Mouse (Mus musculus): Measurements from ENCODE around the gene Nsun2. TPM values are rescaled to one million over a fixed set of nuclear protein-coding genes. Genes with fewer than 3 reads are reported as not detected.

Gene Nsun2
- polyA plus RNA-seq, 1 experiment = 66.4 TPM

DNA sequence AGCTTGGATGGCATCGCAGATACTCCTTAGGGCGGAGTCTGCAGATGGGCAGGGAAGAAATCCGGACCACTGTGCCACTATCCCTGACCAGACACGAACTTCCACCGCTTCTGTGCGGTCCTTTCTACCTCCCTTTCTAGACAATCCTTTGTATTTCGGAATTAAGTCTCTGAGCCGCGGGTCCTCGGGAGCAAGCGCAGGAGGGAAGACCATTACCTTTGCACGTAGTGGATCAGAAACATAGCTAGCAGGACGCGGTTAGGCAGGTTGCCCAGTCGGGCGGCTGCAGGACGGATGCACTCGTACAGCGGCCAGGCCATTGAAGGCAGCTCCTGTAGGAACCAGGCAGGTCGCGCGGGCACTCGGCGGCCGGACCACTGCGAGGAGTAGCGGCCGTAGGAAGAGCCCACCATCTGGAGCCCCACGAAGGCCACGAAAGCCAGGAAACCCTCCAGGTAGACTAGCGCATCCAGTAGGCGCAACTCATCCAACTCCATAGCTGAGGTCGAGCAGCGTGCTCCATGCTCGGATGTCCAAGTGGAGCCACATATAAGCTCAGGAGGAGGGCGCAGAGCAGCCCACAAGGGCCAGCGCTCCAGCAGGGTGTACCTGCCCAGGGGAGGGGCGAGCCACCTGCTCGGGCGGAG lies 77.3 kb downstream of the Nsun2 start:
- no peak overlapping the region for H3K27ac ChIP-seq (ENCODE audit: control insufficient read depth, insufficient read depth, low read depth, low read length, poor library complexity)
- peak overlapping the region; percentile 87 for H3K4me3 ChIP-seq (replicated peaks; ENCODE audit: control insufficient read depth, low read depth, low read length)
- no peaks in the 10 kb centered on the region; the same call in 1 of the 2 replicates for H3K4me1 ChIP-seq (ENCODE audit: control insufficient read depth, insufficient read depth, low read length)
- no peak for TF ChIP-seq CTCF (IDR thresholded peaks at IDR 0.05; ENCODE audit: control insufficient read depth, insufficient read depth, low read length)
- no peak; the same call in 1 of the 2 replicates for TF ChIP-seq POLR2A (IDR thresholded peaks at IDR 0.05; ENCODE audit: borderline replicate concordance, control insufficient read depth, low read depth, low read length)
- WGBS = 1% methylated on average over 40 of the region's 40 CpGs

DNA sequence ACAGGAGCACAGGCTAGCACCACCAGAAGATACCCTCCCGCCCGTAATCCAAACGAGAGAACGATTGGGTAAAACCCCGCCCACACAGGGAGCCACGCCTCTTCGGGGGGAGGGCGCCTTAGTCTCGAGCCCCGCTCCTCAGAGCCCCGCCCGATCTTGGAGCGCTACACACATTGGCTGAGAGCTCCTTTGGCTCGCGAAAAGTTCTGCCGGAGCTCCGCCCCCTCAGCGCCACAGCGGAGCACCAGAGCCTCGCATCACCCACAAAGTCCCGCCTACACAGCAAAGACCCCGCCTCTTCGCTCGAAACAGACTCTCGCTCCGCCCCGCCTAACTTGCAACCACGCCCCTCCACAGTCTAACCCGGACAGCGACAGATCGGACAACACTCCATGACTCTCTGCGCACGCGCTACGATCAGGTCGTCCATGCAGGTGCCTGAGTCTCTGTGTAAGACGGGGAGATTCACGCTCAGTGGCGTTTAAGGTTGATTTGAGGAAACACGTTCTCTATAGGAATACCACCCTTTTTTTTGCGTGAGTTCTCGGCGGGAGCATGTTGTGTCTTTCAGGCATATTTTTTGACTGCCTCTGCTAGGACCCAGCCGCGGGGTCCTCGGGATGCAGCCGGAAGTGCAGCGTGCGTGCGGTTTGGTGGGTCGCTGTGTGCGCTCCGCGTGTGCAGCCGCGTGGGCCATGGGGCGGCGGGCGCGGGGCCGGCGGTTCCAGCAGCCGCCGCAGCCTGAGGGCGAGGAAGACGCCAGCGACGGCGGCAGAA lies 78.0 kb downstream of the Nsun2 start, which contains the start of gene Srd5a1:
TSS of gene Srd5a1 (minus strand) at position 45 of the 777 bp plus-strand sequence.
- TF ChIP-seq CTCF (IDR thresholded peaks at IDR 0.05; ENCODE audit: control insufficient read depth, insufficient read depth, low read length) (no peak), POLR2A (IDR thresholded peaks at IDR 0.05; ENCODE audit: borderline replicate concordance, control insufficient read depth, low read depth, low read length) (peak; percentile 32; the same call in 1 of the 2 replicates)
- WGBS = under 1% methylated on average over 69 of the region's 69 CpGs
- Histone ChIP-seq H3K4me3 (replicated peaks; ENCODE audit: control insufficient read depth, low read depth, low read length) (peak within 1 kb of the TSS; percentile 87), H3K4me1 (ENCODE audit: control insufficient read depth, insufficient read depth, low read length) (no peaks in the 10 kb centered on the region; the same call in 1 of the 2 replicates), H3K27ac (ENCODE audit: control insufficient read depth, insufficient read depth, low read depth, low read length, poor library complexity) (peak within 1 kb of the TSS; percentile 87)

GRCm38 (mm10) chr13:69612175-69612544 lies 78.6 kb downstream of the Nsun2 start:
- Histone ChIP-seq H3K4me3 (replicated peaks; ENCODE audit: control insufficient read depth, low read depth, low read length) (peak overlapping the region; percentile 87), H3K4me1 (ENCODE audit: control insufficient read depth, insufficient read depth, low read length) (no peaks in the 10 kb centered on the region; the same call in 1 of the 2 replicates), H3K27ac (ENCODE audit: control insufficient read depth, insufficient read depth, low read depth, low read length, poor library complexity) (peak overlapping the region; percentile 87; the same call in 1 of the 2 replicates)
- TF ChIP-seq POLR2A (IDR thresholded peaks at IDR 0.05; ENCODE audit: borderline replicate concordance, control insufficient read depth, low read depth, low read length) = no peak
- no peak for TF ChIP-seq CTCF (IDR thresholded peaks at IDR 0.05; ENCODE audit: control insufficient read depth, insufficient read depth, low read length)
- under 1% methylated on average over 24 of the region's 24 CpGs for WGBS

DNA sequence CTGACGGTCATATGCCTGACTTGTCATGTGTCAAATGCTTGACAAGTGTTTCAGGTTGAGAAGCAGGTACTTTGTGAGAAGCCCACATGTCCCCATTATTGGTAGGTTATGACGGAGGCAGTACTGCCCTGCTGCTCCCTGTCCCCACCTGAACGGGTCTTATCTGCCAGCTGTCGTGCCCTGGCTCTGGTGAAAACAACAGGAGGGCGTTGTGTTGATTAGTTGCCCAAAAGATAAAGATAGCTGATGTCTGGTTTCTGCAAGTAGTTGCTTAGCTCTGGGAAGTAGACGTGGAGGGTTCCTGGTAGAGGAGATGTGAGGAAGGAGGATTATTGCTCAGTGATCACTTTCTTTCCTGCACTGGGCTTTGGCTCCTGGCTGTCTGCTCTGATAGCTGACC lies 83.2 kb downstream of the Nsun2 start:
- 65% methylated on average over 6 of the region's 6 CpGs for WGBS
- H3K4me3 ChIP-seq (replicated peaks; ENCODE audit: control insufficient read depth, low read depth, low read length) = no peak overlapping the region
- TF ChIP-seq CTCF (IDR thresholded peaks at IDR 0.05; ENCODE audit: control insufficient read depth, insufficient read depth, low read length) (no peak), POLR2A (IDR thresholded peaks at IDR 0.05; ENCODE audit: borderline replicate concordance, control insufficient read depth, low read depth, low read length) (no peak)
- no peak overlapping the region for H3K27ac ChIP-seq (ENCODE audit: control insufficient read depth, insufficient read depth, low read depth, low read length, poor library complexity)
- H3K4me1 ChIP-seq (ENCODE audit: control insufficient read depth, insufficient read depth, low read length) = no peaks in the 10 kb centered on the region; the same call in 1 of the 2 replicates

- TF ChIP-seq CTCF (IDR thresholded peaks at IDR 0.05; ENCODE audit: control insufficient read depth, insufficient read depth, low read length) (no peak), POLR2A (IDR thresholded peaks at IDR 0.05; ENCODE audit: borderline replicate concordance, control insufficient read depth, low read depth, low read length) (no peak)
- WGBS = 81% methylated on average over 5 of the region's 5 CpGs
- no peaks in the 10 kb centered on the region for H3K4me1 ChIP-seq (ENCODE audit: control insufficient read depth, insufficient read depth, low read length)
- no peak overlapping the region for H3K27ac ChIP-seq (ENCODE audit: control insufficient read depth, insufficient read depth, low read depth, low read length, poor library complexity)
- H3K4me3 ChIP-seq (replicated peaks; ENCODE audit: control insufficient read depth, low read depth, low read length) = no peak overlapping the region
Observed at GRCm38 (mm10) chr13:69623843-69624242, 90.3 kb downstream of the Nsun2 start.

DNA sequence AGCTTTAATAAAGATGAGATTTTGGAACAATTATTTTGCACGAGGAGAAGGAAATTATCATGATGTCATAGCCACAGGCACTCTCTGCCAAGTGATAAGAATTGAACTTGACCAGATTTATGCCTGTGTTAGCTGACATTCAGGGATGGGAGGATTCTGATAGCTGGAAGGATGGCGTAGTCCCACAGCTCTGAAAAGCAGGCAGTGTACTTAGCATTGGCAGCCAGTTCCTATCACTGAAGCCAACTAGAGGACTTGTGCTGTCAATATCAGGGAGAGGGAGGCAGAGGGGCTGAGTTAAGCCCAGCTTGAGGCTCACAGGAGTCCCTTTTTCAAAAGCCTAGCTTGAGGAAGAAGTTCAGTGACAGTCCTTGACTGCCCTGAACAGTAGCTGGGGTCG lies 91.0 kb downstream of the Nsun2 start:
- Histone ChIP-seq H3K4me3 (replicated peaks; ENCODE audit: control insufficient read depth, low read depth, low read length) (no peak overlapping the region), H3K27ac (ENCODE audit: control insufficient read depth, insufficient read depth, low read depth, low read length, poor library complexity) (no peak overlapping the region), H3K4me1 (ENCODE audit: control insufficient read depth, insufficient read depth, low read length) (no peaks in the 10 kb centered on the region)
- 63% methylated on average over 3 of the region's 3 CpGs for WGBS
- no peak for TF ChIP-seq POLR2A (IDR thresholded peaks at IDR 0.05; ENCODE audit: borderline replicate concordance, control insufficient read depth, low read depth, low read length)
- no peak for TF ChIP-seq CTCF (IDR thresholded peaks at IDR 0.05; ENCODE audit: control insufficient read depth, insufficient read depth, low read length)

GRCm38 (mm10) chr13:69627941-69628340 lies 94.4 kb downstream of the Nsun2 start:
- WGBS = 94% methylated on average over 3 of the region's 3 CpGs
- H3K4me1 ChIP-seq (ENCODE audit: control insufficient read depth, insufficient read depth, low read length) = no peaks in the 10 kb centered on the region
- no peak overlapping the region for H3K4me3 ChIP-seq (replicated peaks; ENCODE audit: control insufficient read depth, low read depth, low read length)
- TF ChIP-seq CTCF (IDR thresholded peaks at IDR 0.05; ENCODE audit: control insufficient read depth, insufficient read depth, low read length) = no peak
- no peak for TF ChIP-seq POLR2A (IDR thresholded peaks at IDR 0.05; ENCODE audit: borderline replicate concordance, control insufficient read depth, low read depth, low read length)
- H3K27ac ChIP-seq (ENCODE audit: control insufficient read depth, insufficient read depth, low read depth, low read length, poor library complexity) = no peak overlapping the region

DNA sequence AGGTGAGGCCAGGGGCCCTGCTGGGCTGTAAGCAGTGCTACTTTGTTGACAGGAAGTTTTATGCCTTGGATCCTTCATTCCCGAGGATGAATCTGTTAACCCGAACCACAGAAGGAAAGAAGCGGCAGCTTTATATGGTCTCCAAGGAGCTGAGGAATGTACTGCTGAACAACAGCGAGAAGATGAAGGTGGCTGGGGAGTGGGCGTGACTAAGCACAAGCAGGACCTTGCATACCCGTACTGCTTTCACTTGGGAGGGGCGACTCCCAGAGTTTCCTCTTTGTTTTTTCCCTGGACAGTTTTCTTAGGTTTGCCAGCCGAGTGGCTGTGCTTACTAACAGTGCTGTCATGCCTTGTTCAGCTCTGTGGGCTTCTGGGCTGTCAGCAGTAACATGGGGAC lies 97.0 kb downstream of the Nsun2 start:
- no peak overlapping the region for H3K27ac ChIP-seq (ENCODE audit: control insufficient read depth, insufficient read depth, low read depth, low read length, poor library complexity)
- no peaks in the 10 kb centered on the region for H3K4me1 ChIP-seq (ENCODE audit: control insufficient read depth, insufficient read depth, low read length)
- H3K4me3 ChIP-seq (replicated peaks; ENCODE audit: control insufficient read depth, low read depth, low read length) = no peak overlapping the region
- no peak for TF ChIP-seq POLR2A (IDR thresholded peaks at IDR 0.05; ENCODE audit: borderline replicate concordance, control insufficient read depth, low read depth, low read length)
- TF ChIP-seq CTCF (IDR thresholded peaks at IDR 0.05; ENCODE audit: control insufficient read depth, insufficient read depth, low read length) = no peak
- WGBS = 81% methylated on average over 8 of the region's 8 CpGs

Measured in bone marrow, adult 2 months (tissue).